Mouse (Mus musculus) kidney, postnatal 25 days (tissue): Measurements from ENCODE around the gene Fnip2.
A peak's percentile ranks its signal among the peaks of the same experiment; 100 is the strongest.

ENCODE experiments used
- DNase-seq, 2 experiments: peaks; one replicate each; pipeline ENCODE4 v3.0.0; 2021; ENCODE audit warnings: mixed read lengths in 2 of 2

Fnip2 gene

GRCm38 (mm10) chr3:79472362-79472761 is 95.2 kb downstream of the Fnip2 start:
- peak in 1 of 2 experiments; percentile 25 for DNase-seq

GRCm38 (mm10) chr3:79469440-79469839 is 98.2 kb downstream of the Fnip2 start:
- no peak for DNase-seq

DNA sequence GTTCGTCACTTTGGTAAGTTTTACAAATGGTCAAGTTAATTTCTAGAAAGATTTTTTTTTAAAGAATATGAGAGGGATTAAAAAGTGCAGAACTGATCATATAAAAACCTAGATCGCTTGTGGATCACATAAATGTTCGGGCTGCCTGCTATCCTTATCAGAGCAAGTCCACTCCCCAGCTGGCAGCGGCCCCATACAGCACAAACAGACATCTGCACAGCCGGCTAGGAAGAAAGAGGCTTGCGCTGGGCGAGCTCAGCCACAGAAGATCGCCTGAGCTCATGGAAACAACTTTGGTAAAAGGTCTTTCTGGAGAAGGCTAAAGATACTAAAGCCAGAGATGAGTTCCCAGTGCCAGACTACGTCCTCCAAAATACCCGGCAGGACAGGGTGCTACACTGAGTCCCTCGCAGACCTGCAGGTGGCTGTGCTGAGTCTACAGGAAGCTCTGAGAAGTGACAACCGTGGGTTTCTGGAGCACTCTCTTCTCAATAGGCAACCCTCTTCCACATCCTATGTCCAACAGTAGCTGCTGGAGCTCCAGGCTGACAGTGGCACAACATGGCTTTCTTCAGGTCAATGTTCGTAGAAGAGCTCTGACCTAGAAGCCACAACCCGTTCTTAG is 108.8 kb downstream of the Fnip2 start:
- peak in 1 of 2 experiments; percentile 36 for DNase-seq

DNA sequence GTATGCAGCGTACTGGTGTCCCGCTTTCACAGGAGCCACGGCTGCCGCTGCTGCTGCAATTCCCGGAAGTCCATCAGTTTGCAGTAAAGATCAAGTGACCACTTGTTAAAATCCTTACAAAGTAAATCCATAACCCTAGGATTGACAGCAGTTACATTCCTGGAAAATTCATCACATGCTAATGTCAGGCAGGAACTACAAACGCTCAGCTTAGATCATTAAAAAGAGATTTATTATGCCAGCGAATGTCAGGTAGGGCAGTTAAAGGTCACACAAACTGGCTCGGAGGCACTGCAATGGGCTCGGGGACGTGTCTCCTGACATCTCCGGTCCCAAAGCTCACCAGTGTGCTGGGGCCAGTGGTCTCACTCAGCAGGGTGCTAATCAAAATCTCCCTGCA is 111.8 kb downstream of the Fnip2 start:
- peak in 1 of 2 experiments; percentile 8 for DNase-seq

- peak in 1 of 2 experiments; percentile 17 for DNase-seq
Observed at GRCm38 (mm10) chr3:79452696-79453263, 114.8 kb downstream of the Fnip2 start.

DNA sequence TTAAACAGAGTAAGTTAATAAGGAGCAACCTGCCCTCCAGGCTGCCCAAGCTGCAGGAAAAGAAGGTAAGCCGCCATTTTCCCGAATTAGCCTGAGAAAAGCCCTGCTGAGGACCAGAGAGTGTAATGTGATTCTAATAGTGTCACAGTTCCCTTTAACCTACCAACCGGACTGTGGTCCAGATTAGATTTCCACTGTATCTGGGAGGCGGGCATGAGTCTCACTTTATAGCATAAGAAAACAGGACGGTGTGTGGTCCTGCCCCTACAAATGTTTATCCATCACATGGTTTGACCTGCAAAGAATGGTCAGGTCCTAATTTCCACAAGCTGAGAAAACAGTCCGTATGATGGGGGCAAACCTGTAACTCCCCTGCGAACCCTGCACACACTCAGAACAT is 118.2 kb downstream of the Fnip2 start:
- peak in 1 of 2 experiments; percentile 12 for DNase-seq

GRCm38 (mm10) chr3:79448421-79448820 is 119.2 kb downstream of the Fnip2 start:
- DNase-seq, result peak in 1 of 2 experiments; percentile 12

- DNase-seq, result peak in 1 of 2 experiments; percentile 14
Observed at GRCm38 (mm10) chr3:79446648-79447047, 120.9 kb downstream of the Fnip2 start.

DNA sequence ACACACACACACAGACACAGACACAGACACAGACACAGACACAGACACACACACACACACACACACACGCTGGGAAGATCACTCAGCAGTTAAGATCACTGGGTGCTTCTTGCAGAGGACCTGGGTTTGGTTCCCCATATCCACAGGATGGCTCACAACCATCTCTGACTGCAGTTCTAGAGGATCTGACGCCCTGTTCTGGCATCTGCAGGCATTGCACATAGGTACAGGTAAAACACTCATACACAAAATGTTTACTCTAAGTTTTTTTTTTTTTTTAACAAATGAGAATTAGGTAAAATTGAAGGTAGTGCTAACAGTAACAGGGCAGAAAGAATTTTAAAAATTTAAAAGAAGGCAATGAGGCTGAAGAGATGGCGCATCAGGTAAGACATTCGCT is 121.5 kb downstream of the Fnip2 start:
- DNase-seq, result peak in 1 of 2 experiments; percentile 31

DNA sequence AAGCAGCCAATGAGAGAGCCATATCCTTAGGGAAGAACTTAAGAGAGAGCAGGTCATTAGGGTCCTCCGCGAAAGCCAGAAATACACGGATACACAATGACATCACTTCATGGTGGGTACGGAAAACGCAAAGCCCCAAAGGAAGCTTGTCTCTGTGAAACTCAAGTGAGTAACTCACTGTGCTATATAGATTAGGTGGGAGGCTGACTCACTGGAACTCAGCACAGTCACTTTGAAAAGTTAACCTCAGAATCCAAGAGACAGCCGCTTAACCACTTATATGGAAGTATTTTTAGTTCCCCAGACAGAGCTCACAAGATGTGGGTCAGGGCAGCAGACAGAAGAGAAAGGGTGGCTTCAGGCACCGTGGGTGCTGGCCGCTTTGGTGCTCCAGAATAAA is 122.6 kb downstream of the Fnip2 start:
- DNase-seq, result peak in 1 of 2 experiments; percentile 9

DNA sequence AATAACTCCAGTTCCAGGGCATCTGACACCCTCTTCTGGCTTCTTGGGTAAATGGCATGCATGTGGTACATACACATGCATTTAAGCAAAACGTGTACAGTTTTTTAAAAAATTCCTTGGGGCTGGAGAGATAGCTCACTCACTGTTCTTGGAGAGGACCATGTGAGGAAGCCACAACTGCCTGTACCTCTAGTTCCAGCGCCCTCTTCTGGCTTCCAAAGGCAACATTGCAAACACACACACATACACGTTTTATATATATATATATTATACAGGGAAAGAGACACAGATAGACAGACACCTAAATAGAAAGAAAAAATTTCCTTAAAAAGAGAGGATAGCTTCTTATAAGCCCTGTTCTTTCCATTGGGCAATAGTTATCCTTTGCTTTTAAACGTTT is 123.7 kb downstream of the Fnip2 start:
- no peak for DNase-seq

- DNase-seq, result peak; percentile 33 to 61
Observed at GRCm38 (mm10) chr3:79440976-79441491, 126.6 kb downstream of the Fnip2 start.

DNA sequence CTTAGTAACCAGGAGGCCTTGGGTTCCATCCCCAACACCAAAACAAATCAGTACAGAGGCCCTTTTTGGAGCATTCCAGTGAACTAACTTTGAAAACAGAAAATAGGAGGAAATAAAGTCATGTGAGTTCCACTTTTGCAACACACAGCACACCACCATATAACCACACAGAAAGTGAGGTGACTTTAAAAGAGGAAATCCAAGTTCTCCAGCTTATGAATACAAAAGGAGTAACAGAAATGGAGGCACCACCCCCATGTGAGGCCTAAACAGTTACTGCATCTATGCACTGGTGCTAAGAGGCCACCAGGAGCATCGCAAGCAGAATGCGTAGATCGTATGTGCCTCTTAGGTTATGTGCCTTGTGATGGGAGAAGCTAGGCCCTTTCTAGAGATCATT is 129.3 kb downstream of the Fnip2 start:
- no peak for DNase-seq

DNA sequence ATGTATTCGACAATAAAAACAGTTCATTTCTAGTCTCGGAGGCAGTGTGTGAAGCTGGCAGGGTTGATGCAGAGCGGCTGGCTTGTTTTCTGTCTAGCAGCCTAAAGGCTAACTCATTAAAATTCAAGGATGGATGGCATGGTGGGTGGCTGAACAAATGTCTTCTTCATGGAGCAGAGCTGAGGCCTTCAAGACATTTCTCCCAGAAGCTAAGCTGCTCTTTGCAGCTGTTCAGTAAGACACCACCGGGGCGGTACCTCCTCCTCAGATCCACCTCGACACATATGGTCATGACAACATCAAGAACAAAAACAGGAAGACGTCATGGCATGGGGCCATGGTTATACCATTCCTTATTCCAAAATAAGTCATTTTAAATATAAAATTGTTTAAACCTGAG is 131.4 kb downstream of the Fnip2 start:
- DNase-seq, result no peak

DNA sequence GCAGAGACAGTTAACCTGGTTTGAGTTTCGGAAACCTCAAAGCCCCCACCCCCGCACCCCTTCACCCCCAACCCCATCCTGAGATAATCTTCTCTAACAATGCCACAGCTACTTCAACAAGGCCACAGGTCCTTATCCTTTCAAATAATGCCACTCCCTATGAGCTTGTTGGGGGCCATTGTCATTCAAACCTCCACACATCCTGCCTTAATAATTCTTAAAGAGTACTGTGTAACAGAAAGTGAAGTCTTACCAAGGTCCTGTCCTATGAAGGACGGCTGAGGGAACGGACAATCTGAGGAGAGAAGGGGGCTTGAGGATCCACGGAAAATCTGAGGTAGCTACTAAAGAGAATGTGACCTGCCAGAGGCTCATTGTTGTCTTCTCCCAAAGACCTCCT is 132.6 kb downstream of the Fnip2 start:
- DNase-seq, result no peak

GRCm38 (mm10) chr3:79434436-79434835 is 133.2 kb downstream of the Fnip2 start:
- no peak for DNase-seq

GRCm38 (mm10) chr3:79433593-79433992 is 134.0 kb downstream of the Fnip2 start:
- DNase-seq, result peak in 1 of 2 experiments; percentile 45

- no peak for DNase-seq
Observed at GRCm38 (mm10) chr3:79425441-79425840, 142.2 kb downstream of the Fnip2 start.

- DNase-seq, result no peak
Observed at GRCm38 (mm10) chr3:79418921-79419320, 148.7 kb downstream of the Fnip2 start.

- DNase-seq, result no peak
Observed at GRCm38 (mm10) chr3:79416944-79417680, 150.5 kb downstream of the Fnip2 start.

GRCm38 (mm10) chr3:79415929-79416328 is 151.7 kb downstream of the Fnip2 start:
- no peak for DNase-seq

GRCm38 (mm10) chr3:79415081-79415480 is 152.5 kb downstream of the Fnip2 start:
- no peak for DNase-seq

DNA sequence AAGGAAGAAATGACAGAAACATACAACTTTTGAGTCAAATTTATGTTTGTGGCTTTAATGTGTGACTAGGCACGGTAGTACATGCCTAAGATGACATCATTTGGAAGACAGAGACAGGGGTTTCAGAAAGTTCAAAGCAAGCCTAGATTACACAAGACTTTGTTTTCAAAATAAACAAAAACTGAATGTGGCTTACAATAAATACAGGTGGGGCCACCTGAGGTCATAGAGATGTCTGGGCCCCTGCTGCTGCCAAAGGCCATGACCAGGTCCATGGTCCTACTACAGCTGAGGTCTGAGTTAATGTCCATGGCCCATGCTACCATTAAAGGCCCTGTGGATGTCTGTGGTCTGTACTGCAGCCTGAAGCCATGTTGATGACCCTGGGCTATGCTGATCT is 154.1 kb downstream of the Fnip2 start:
- DNase-seq, result no peak

- no peak for DNase-seq
Observed at GRCm38 (mm10) chr3:79411666-79412065, 155.9 kb downstream of the Fnip2 start.
